Mouse (Mus musculus) heart, embryonic 13.5 days (tissue): ENCODE measurements around the gene Osmr. TPM values are rescaled to one million over a fixed set of nuclear protein-coding genes. Genes with fewer than 3 reads are reported as not detected.

ENCODE experiments used
- ATAC-seq: fragments of 200-750 bp; cut with Nextera tagmentation; 2 replicates; pipeline ENCODE4 v1.8.0; 2017; ENCODE audit warnings: moderate TSS enrichment; ENCODE audit not compliant: insufficient number of reproducible peaks, low FRiP score, low TSS enrichment; ENCODE audit errors: extremely low read depth
- H3K27ac ChIP-seq: fragments of 300-500 bp; sonication (generic); replicated peaks from 2 replicates; pipeline ENCODE4 v1.5.1; 2015; ENCODE audit warnings: moderate library complexity, mild to moderate bottlenecking, inconsistent platforms
- H3K27me3 ChIP-seq: fragments of 300-500 bp; sonication (generic); replicated peaks from 2 replicates; pipeline ENCODE4 v1.6.1; 2015; ENCODE audit warnings: mild to moderate bottlenecking, inconsistent platforms
- H3K36me3 ChIP-seq: fragments of 300-500 bp; sonication (generic); 2 replicates; pipeline ENCODE4 v1.6.1; 2015; ENCODE audit warnings: mild to moderate bottlenecking, inconsistent platforms
- H3K4me1 ChIP-seq: fragments of 300-500 bp; sonication (generic); 2 replicates; pipeline ENCODE4 v1.6.1; 2015; ENCODE audit warnings: inconsistent platforms
- H3K4me2 ChIP-seq: fragments of 300-500 bp; sonication (generic); 2 replicates; pipeline ENCODE4 v1.6.1; 2015; ENCODE audit warnings: inconsistent platforms, mild to moderate bottlenecking, moderate library complexity
- H3K4me3 ChIP-seq: fragments of 300-500 bp; sonication (generic); 2 replicates; pipeline ENCODE4 v1.5.1; 2015; ENCODE audit warnings: moderate library complexity, mild to moderate bottlenecking, inconsistent platforms
- H3K9ac ChIP-seq: fragments of 300-500 bp; sonication (generic); 2 replicates; pipeline ENCODE4 v1.6.1; 2015; ENCODE audit warnings: inconsistent platforms, mild to moderate bottlenecking, moderate library complexity
- H3K9me3 ChIP-seq: fragments of 300-500 bp; sonication (generic); 2 replicates; pipeline ENCODE4 v1.6.1; 2016; ENCODE audit warnings: inconsistent platforms
- WGBS: fragments of 180-500 bp; shearing (Covaris S2); methylation state at CpG from one replicate; pipeline ENCODE4 v1.1.7; 2015; ENCODE audit warnings: mixed read lengths; 5-methylcytosine and 5-hydroxymethylcytosine counted together
- polyA plus RNA-seq: library from polyadenylated mRNA; unstranded; fragments of >200 nt; fragmentation: Nextera tagmentation; extraction: Ambion mirVana; gene quantifications from 2 replicates; pipeline ENCODE4 v1.2.1, GENCODE M21; 2015

The Osmr gene
- polyA plus RNA-seq, 1 experiment from 2014 or later: 2.2 TPM

DNA sequence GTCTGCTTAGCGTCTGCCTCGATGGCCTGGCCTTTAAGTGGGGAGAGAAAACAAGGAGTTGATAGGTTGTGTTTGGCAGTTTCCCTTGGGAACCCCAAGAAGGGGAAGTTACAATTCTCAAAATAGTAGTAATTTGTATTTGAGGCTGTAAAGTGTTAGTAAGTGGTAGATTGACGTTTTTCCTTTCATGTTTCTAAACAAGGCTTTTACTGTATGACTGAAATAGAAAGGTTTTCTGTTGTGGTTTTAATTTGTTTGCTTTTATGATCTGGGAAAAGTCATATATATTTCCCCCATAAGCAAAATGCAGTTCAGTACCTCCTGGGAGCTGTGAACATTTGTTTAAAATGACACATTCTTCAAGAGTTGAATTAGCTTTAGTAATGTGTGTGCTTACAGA lies 102.5 kb downstream of the Osmr start:
- no peaks in the 10 kb centered on the region for H3K4me1 ChIP-seq
- no peak for ATAC-seq
- no peak overlapping the region for H3K9ac ChIP-seq
- peaks cover 83% of the 10 kb centered on the region for H3K36me3 ChIP-seq
- H3K27ac ChIP-seq: no peak overlapping the region
- no peaks in the 10 kb centered on the region for H3K27me3 ChIP-seq
- H3K9me3 ChIP-seq: no peaks in the 10 kb centered on the region
- H3K4me3 ChIP-seq: no peak overlapping the region
- 84% methylated on average over 3 of the region's 3 CpGs for whole genome bisulfite sequencing
- H3K4me2 ChIP-seq: no peak overlapping the region

Other genes starting within 250 kb of the Osmr start
- gene Rictor, start 166.6 kb downstream of the Osmr start, polyA plus RNA-seq: 25.3 and 27.1 TPM in 2 replicates
- gene Lifr, start 215.6 kb upstream of the Osmr start, polyA plus RNA-seq: 16.3 TPM in 2 replicates